Mouse (Mus musculus): ENCODE results near the gene Arl8b. TPM values are rescaled to one million over a fixed set of nuclear protein-coding genes. Genes with fewer than 3 reads are reported as not detected.

Arl8b gene
- total RNA-seq, 2 experiments from 2014 or later, result 91.3 to 92.5 TPM

Other genes starting within 250 kb of the Arl8b start
- 10 to 100 TPM; 44.4 to 48.6 TPM for gene Bhlhe40, start 122.5 kb upstream of the Arl8b start, total RNA-seq (2021)
- gene Edem1, start 45.5 kb downstream of the Arl8b start, total RNA-seq (2021), result 10 to 100 TPM; 40.1 to 41.1 TPM

Data from adrenal gland, postnatal 4 days (tissue).